Comparison of ENCODE assay signal across 9 mouse cellular contexts in the genomic region with DNA sequence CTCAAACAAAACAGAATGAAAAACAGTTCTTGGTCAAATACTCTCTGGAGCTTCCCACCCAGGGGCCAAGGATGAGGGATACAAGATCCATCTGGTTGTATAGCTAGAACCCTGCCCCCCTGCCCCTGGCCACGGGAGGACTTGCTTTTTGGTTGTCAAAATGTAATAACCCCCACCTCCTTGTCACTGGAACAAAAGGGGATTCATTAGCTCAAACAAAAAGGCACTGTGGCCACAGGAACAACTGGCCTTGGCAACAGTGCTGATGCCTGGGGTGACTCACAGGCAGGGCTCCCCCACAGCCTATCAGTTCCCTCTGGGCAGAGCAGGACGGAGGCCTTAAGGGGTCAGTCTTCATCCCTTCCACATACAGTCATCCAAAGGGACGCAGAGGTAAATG. TPM values are rescaled to one million over a fixed set of nuclear protein-coding genes. Genes with fewer than 3 reads are reported as not detected.
DNase-seq lines count a peak whose midpoint lies in the region; ATAC-seq lines count a peak whose summit lies in the region.
"Had no signal": no experiment of that assay in that cellular context is flagged by ENCODE, and none has a peak within 500 bp of the region (broad histone marks: within the 10 kb centered on the region; RNA-seq: fewer than 3 reads in every experiment).

No protein-coding gene starts in this region.

- H3K9ac ChIP-seq in kidney, embryonic 14.5 days (ENCODE audit: low read depth, low read length) = no peak overlapping the region
- no peak overlapping the region for H3K9ac ChIP-seq in stomach, embryonic 16.5 days (ENCODE audit: low read length)
- no peak overlapping the region for H3K9ac ChIP-seq in forebrain, embryonic 15.5 days (replicated peaks)

- H3K4me2 ChIP-seq in kidney, embryonic 14.5 days (replicated peaks; ENCODE audit: low read depth, low read length) = no peak overlapping the region
- no peak overlapping the region for H3K4me2 ChIP-seq in stomach, embryonic 16.5 days (ENCODE audit: low read depth, low read length)
- H3K4me2 ChIP-seq in forebrain, embryonic 15.5 days (replicated peaks) = no peak overlapping the region

- WGBS in kidney, embryonic 14.5 days = 38% methylated on average over 3 of the region's 3 CpGs
- WGBS in stomach, embryonic 16.5 days = 34% methylated on average over 3 of the region's 3 CpGs
- 10% methylated on average over 3 of the region's 3 CpGs for WGBS in forebrain, embryonic 15.5 days

- no peaks in the 10 kb centered on the region for H3K4me1 ChIP-seq in kidney, embryonic 14.5 days (ENCODE audit: control insufficient read depth, insufficient read depth, low read length)
- peaks cover 14% of the 10 kb centered on the region for H3K4me1 ChIP-seq in brown adipose tissue, adult 24 weeks (ENCODE audit: control insufficient read depth, insufficient read depth, insufficient read length, low read length)
- peaks cover 5% of the 10 kb centered on the region for H3K4me1 ChIP-seq in stomach, embryonic 16.5 days (ENCODE audit: control insufficient read depth, insufficient read depth, low read length)
- H3K4me1 ChIP-seq in forebrain, embryonic 15.5 days = no peaks in the 10 kb centered on the region

- no peaks in the 10 kb centered on the region for H3K9me3 ChIP-seq in kidney, embryonic 14.5 days (ENCODE audit: control insufficient read depth, low read length)
- 0 out of 2 replicates have a peak, but pooled peaks cover 4% of the 10 kb centered on the region for H3K9me3 ChIP-seq in stomach, embryonic 16.5 days (replicated peaks; ENCODE audit: control insufficient read depth, low read length)
- no peaks in the 10 kb centered on the region for H3K9me3 ChIP-seq in forebrain, embryonic 15.5 days

- no peak; the same call in 1 of the 2 replicates for ATAC-seq in kidney, embryonic 14.5 days (ENCODE audit: low FRiP score, low TSS enrichment)
- no peak for ATAC-seq in stomach, embryonic 16.5 days (ENCODE audit: insufficient read depth, low FRiP score)
- ATAC-seq in forebrain, embryonic 15.5 days (replicated peaks) = no peak

- no peak overlapping the region for H3K4me3 ChIP-seq in kidney, embryonic 14.5 days (ENCODE audit: low read length)
- H3K4me3 ChIP-seq in brown adipose tissue, adult 24 weeks (ENCODE audit: insufficient read depth, low read depth, low read length) = no peak overlapping the region
- no peak overlapping the region for H3K4me3 ChIP-seq in stomach, embryonic 16.5 days (replicated peaks; ENCODE audit: low read length)
- no peak overlapping the region for H3K4me3 ChIP-seq in forebrain, embryonic 15.5 days
- H3K4me3 ChIP-seq: megakaryocyte, embryonic 14.5 days had no signal

- no peak for DNase-seq in kidney, postnatal 36 days
- DNase-seq in MN1 (ENCODE audit: low spot score) = peak; percentile 14
- peak; percentile 36 to 51 for DNase-seq in heart, postnatal 14 days
- no peak for DNase-seq in urinary bladder, postnatal 25 days (ENCODE audit: low spot score)

- H3K36me3 ChIP-seq in kidney, embryonic 14.5 days (ENCODE audit: control insufficient read depth, insufficient read depth, low read length) = no peaks in the 10 kb centered on the region
- no peaks in the 10 kb centered on the region for H3K36me3 ChIP-seq in stomach, embryonic 16.5 days (ENCODE audit: control insufficient read depth, insufficient read depth, low read length)
- no peaks in the 10 kb centered on the region for H3K36me3 ChIP-seq in forebrain, embryonic 15.5 days

- H3K27me3 ChIP-seq in kidney, embryonic 14.5 days (ENCODE audit: control insufficient read depth, insufficient read depth, low read length) = no peaks in the 10 kb centered on the region
- no peaks in the 10 kb centered on the region for H3K27me3 ChIP-seq in stomach, embryonic 16.5 days (ENCODE audit: control insufficient read depth, insufficient read depth, low read length)
- H3K27me3 ChIP-seq in forebrain, embryonic 15.5 days = no peaks in the 10 kb centered on the region

- 0 out of 2 replicates have a peak overlapping the region, but pooled peaks have one; percentile 51 for H3K27ac ChIP-seq in kidney, embryonic 14.5 days (ENCODE audit: low read depth, low read length)
- H3K27ac ChIP-seq in brown adipose tissue, adult 24 weeks (replicated peaks; ENCODE audit: low read depth, low read length) = peak overlapping the region; percentile 60
- peak overlapping the region; percentile 38 for H3K27ac ChIP-seq in stomach, embryonic 16.5 days (ENCODE audit: low read length)
- no peak overlapping the region for H3K27ac ChIP-seq in forebrain, embryonic 15.5 days (replicated peaks)

- intact Hi-C loops in heart, postnatal 14 days (cut with DNase I) = no loop called here

RNA-seq across cellular contexts. Expression of a gene that starts 6.6 kb away (rescaled TPM):
- polyA plus RNA-seq in kidney, embryonic 14.5 days (2014; fragmentation: Nextera tagmentation; extraction: Ambion mirVana) = 45.5 and 45.7 TPM in 2 replicates
- 19.2 and 24.8 TPM in 2 replicates for polyA plus RNA-seq in brown adipose tissue, adult 24 weeks (2012; ENCODE audit: insufficient read depth, insufficient read length, missing spikeins)
- total RNA-seq in heart, postnatal 14 days (2021) = 10 to 100 TPM; 71.5 to 80.6 TPM
- polyA plus RNA-seq in stomach, embryonic 16.5 days (2015; fragmentation: Nextera tagmentation; extraction: Ambion mirVana) = 30.4 and 32.8 TPM in 2 replicates
- polyA plus RNA-seq in forebrain, embryonic 15.5 days (2015; fragmentation: Nextera tagmentation; extraction: Ambion mirVana) = 25.4 and 28.1 TPM in 2 replicates

Comparison
In these comparisons a context has a peak if more than half of its experiments do, and no peak if none do; other contexts are left out.
1. DNase-seq: peak in MN1 (single experiment) and heart, postnatal 14 days (2 of 2); none in kidney, postnatal 36 days (0 of 2) and urinary bladder, postnatal 25 days (single experiment).